Mouse (Mus musculus) embryonic facial prominence, embryonic 11.5 days (tissue): ENCODE results near the gene Pnrc2. TPM values are rescaled to one million over a fixed set of nuclear protein-coding genes. Genes with fewer than 3 reads are reported as not detected.

Source experiments
- ATAC-seq: fragments of 200-750 bp; cut with Nextera tagmentation; replicated peaks from 2 replicates; pipeline ENCODE4 v1.8.0; 2017; ENCODE audit warnings: low read depth; ENCODE audit not compliant: insufficient number of reproducible peaks, low FRiP score, low TSS enrichment
- DNase-seq: peaks from one replicate; pipeline ENCODE4 v3.0.0-alpha.2; 2015; ENCODE audit warnings: low spot score
- H3K27ac ChIP-seq: fragments of 300-500 bp; sonication (generic); replicated peaks from 2 replicates; pipeline ENCODE4 v1.5.1; 2014; ENCODE audit warnings: mild to moderate bottlenecking, low read depth, low read length, control low read depth
- H3K27me3 ChIP-seq: fragments of 300-500 bp; sonication (generic); 2 replicates; pipeline ENCODE4 v1.6.1; 2014; ENCODE audit warnings: mild to moderate bottlenecking, low read length, moderate library complexity, mixed read lengths; ENCODE audit not compliant: control insufficient read depth, insufficient read depth
- H3K36me3 ChIP-seq: fragments of 300-500 bp; sonication (generic); replicated peaks from 2 replicates; pipeline ENCODE4 v1.6.1; 2014; ENCODE audit warnings: low read depth, mild to moderate bottlenecking, low read length, moderate library complexity, mixed read lengths; ENCODE audit not compliant: control insufficient read depth, insufficient read depth
- H3K4me1 ChIP-seq: fragments of 300-500 bp; sonication (generic); 2 replicates; pipeline ENCODE4 v1.6.1; 2014; ENCODE audit warnings: low read length, mixed read lengths; ENCODE audit not compliant: control insufficient read depth, insufficient read depth
- H3K4me2 ChIP-seq: fragments of 300-500 bp; sonication (generic); 2 replicates; pipeline ENCODE4 v1.6.1; 2014; ENCODE audit warnings: low read depth, mild to moderate bottlenecking, control low read depth, low read length, moderate library complexity
- H3K4me3 ChIP-seq: fragments of 300-500 bp; sonication (generic); 2 replicates; pipeline ENCODE4 v1.5.1; 2014; ENCODE audit warnings: low read depth, low read length, control low read depth
- H3K9ac ChIP-seq: fragments of 300-500 bp; sonication (generic); replicated peaks from 2 replicates; pipeline ENCODE4 v1.6.1; 2014; ENCODE audit warnings: mild to moderate bottlenecking, control low read depth, low read length
- H3K9me3 ChIP-seq: fragments of 300-500 bp; sonication (generic); replicated peaks from 2 replicates; pipeline ENCODE4 v1.6.1; 2016; ENCODE audit warnings: mild to moderate bottlenecking, low read length, inconsistent platforms, mixed read lengths; ENCODE audit not compliant: control insufficient read depth
- WGBS: fragments of 180-500 bp; shearing (Covaris S2); extraction: QIAGEN DNeasy Blood & Tissue Kit; methylation state at CpG from one replicate; pipeline ENCODE4 v1.1.7; 2014; 5-methylcytosine and 5-hydroxymethylcytosine counted together
- polyA plus RNA-seq: library from polyadenylated mRNA; unstranded; fragments of >200 nt; fragmentation: Nextera tagmentation; extraction: Ambion mirVana; gene quantifications from 2 replicates; pipeline ENCODE4 v1.2.1, GENCODE M21; 2014

Gene Pnrc2
- polyA plus RNA-seq, 1 experiment from 2014 or later = 251 TPM

- Histone ChIP-seq H3K27me3 (no peaks in the 10 kb centered on the region), H3K4me2 (no peak overlapping the region), H3K9me3 (no peaks in the 10 kb centered on the region), H3K4me1 (no peaks in the 10 kb centered on the region), H3K36me3 (no peaks in the 10 kb centered on the region), H3K27ac (no peak overlapping the region), H3K9ac (no peak overlapping the region), H3K4me3 (no peak overlapping the region)
- ATAC-seq (no peak), DNase-seq (no peak)
- WGBS = 88% methylated on average over 6 of the region's 7 CpGs
Measured at GRCm38 (mm10) chr4:135899050-135899448, 25.4 kb upstream of the Pnrc2 start.

- Histone ChIP-seq H3K36me3 (no peaks in the 10 kb centered on the region), H3K4me2 (no peak overlapping the region), H3K9ac (no peak overlapping the region), H3K27me3 (no peaks in the 10 kb centered on the region), H3K27ac (no peak overlapping the region), H3K4me1 (no peaks in the 10 kb centered on the region), H3K4me3 (no peak overlapping the region), H3K9me3 (no peaks in the 10 kb centered on the region)
- 63% methylated on average over 8 of the region's 9 CpGs for WGBS
- ATAC-seq (no peak), DNase-seq (no peak)
Measured at GRCm38 (mm10) chr4:135898380-135899049, 24.9 kb upstream of the Pnrc2 start.

GRCm38 (mm10) chr4:135896157-135896556 lies 22.5 kb upstream of the Pnrc2 start:
- Histone ChIP-seq H3K9ac (no peak overlapping the region), H3K4me2 (no peak overlapping the region), H3K4me3 (no peak overlapping the region), H3K9me3 (no peaks in the 10 kb centered on the region), H3K27me3 (no peaks in the 10 kb centered on the region), H3K4me1 (no peaks in the 10 kb centered on the region), H3K36me3 (no peaks in the 10 kb centered on the region), H3K27ac (no peak overlapping the region)
- no peak for DNase-seq
- no peak for ATAC-seq
- WGBS = 81% methylated on average over 6 of the region's 6 CpGs

- Histone ChIP-seq H3K9ac (no peak within 1 kb of the TSS), H3K27ac (no peak within 1 kb of the TSS), H3K4me2 (no peak within 1 kb of the TSS), H3K27me3 (no peaks in the 10 kb centered on the region), H3K9me3 (no peaks in the 10 kb centered on the region), H3K36me3 (no peaks in the 10 kb centered on the region), H3K4me1 (no peaks in the 10 kb centered on the region), H3K4me3 (no peak within 1 kb of the TSS)
- DNase-seq (no peak), ATAC-seq (no peak)
- 59% methylated on average over 8 of the region's 8 CpGs for WGBS
Measured at GRCm38 (mm10) chr4:135895071-135895571, 21.5 kb upstream of the Pnrc2 start, which contains the start of gene Cnr2. TSS of gene Cnr2 (plus strand) at chr4:135895394.

GRCm38 (mm10) chr4:135892884-135893283 lies 19.2 kb upstream of the Pnrc2 start:
- 69% methylated on average over 4 of the region's 4 CpGs for WGBS
- Histone ChIP-seq H3K27me3 (no peaks in the 10 kb centered on the region), H3K36me3 (no peaks in the 10 kb centered on the region), H3K9ac (no peak overlapping the region), H3K4me2 (no peak overlapping the region), H3K4me1 (no peaks in the 10 kb centered on the region), H3K27ac (no peak overlapping the region), H3K9me3 (no peaks in the 10 kb centered on the region), H3K4me3 (no peak overlapping the region)
- DNase-seq (no peak), ATAC-seq (no peak)

- no peak overlapping the region for H3K27ac ChIP-seq
- DNase-seq (no peak), ATAC-seq (no peak)
- no peaks in the 10 kb centered on the region for H3K4me1 ChIP-seq
- no peak overlapping the region for H3K4me3 ChIP-seq
- H3K9ac ChIP-seq = no peak overlapping the region
- 90% methylated on average over 2 of the region's 2 CpGs for WGBS
- no peak overlapping the region for H3K4me2 ChIP-seq
- H3K27me3 ChIP-seq = no peaks in the 10 kb centered on the region
- H3K9me3 ChIP-seq = no peaks in the 10 kb centered on the region
- no peaks in the 10 kb centered on the region for H3K36me3 ChIP-seq
Measured at GRCm38 (mm10) chr4:135891539-135891938, 17.9 kb upstream of the Pnrc2 start.

- DNase-seq (peak; percentile 74), ATAC-seq (peak; percentile 67; the same call in 1 of the 2 replicates)
- Histone ChIP-seq H3K36me3 (no peaks in the 10 kb centered on the region), H3K9me3 (no peaks in the 10 kb centered on the region), H3K4me2 (no peak overlapping the region), H3K4me3 (no peak overlapping the region), H3K9ac (no peak overlapping the region), H3K4me1 (no peaks in the 10 kb centered on the region), H3K27me3 (no peaks in the 10 kb centered on the region), H3K27ac (no peak overlapping the region)
- WGBS = 15% methylated on average over 4 of the region's 4 CpGs
Measured at GRCm38 (mm10) chr4:135889884-135890283, 16.2 kb upstream of the Pnrc2 start.

- H3K9me3 ChIP-seq = no peaks in the 10 kb centered on the region
- no peaks in the 10 kb centered on the region for H3K27me3 ChIP-seq
- H3K4me2 ChIP-seq = no peak overlapping the region
- H3K4me1 ChIP-seq = no peaks in the 10 kb centered on the region
- no peak overlapping the region for H3K27ac ChIP-seq
- H3K9ac ChIP-seq = no peak overlapping the region
- WGBS = 80% methylated on average over 7 of the region's 7 CpGs
- ATAC-seq (no peak), DNase-seq (no peak)
- H3K4me3 ChIP-seq = no peak overlapping the region
- no peaks in the 10 kb centered on the region for H3K36me3 ChIP-seq
Measured at GRCm38 (mm10) chr4:135889146-135889883, 15.7 kb upstream of the Pnrc2 start.
